Mouse (Mus musculus): ENCODE measurements around the gene Olfr739. TPM values are rescaled to one million over a fixed set of nuclear protein-coding genes. Genes with fewer than 3 reads are reported as not detected.

The Olfr739 gene
- not detected in 2 replicates for polyA plus RNA-seq (2014; fragmentation: Nextera tagmentation; extraction: Ambion mirVana)

GRCm38 (mm10) chr14:50418326-50418725 lies at the start of gene Olfr739:
Gene Olfr739 (plus strand): TSS chr14:50418626.
- 79% methylated on average over 2 of the region's 2 CpGs for WGBS
- DNase-seq (ENCODE audit: low spot score): no peak
- Histone ChIP-seq H3K27ac (no peak within 1 kb of the TSS), H3K27me3 (ENCODE audit: control insufficient read depth, insufficient read depth, low read length) (no peaks in the 10 kb centered on the region), H3K9ac (no peak within 1 kb of the TSS), H3K4me3 (replicated peaks; ENCODE audit: low read length) (no peak within 1 kb of the TSS), H3K4me1 (replicated peaks; ENCODE audit: control insufficient read depth, insufficient read depth, low read length) (no peaks in the 10 kb centered on the region), H3K36me3 (replicated peaks; ENCODE audit: control insufficient read depth, insufficient read depth) (no peaks in the 10 kb centered on the region), H3K9me3 (ENCODE audit: control insufficient read depth, low read length) (no peaks in the 10 kb centered on the region), H3K4me2 (replicated peaks) (no peak within 1 kb of the TSS)
- no peak for ATAC-seq (ENCODE audit: low FRiP score)

DNA sequence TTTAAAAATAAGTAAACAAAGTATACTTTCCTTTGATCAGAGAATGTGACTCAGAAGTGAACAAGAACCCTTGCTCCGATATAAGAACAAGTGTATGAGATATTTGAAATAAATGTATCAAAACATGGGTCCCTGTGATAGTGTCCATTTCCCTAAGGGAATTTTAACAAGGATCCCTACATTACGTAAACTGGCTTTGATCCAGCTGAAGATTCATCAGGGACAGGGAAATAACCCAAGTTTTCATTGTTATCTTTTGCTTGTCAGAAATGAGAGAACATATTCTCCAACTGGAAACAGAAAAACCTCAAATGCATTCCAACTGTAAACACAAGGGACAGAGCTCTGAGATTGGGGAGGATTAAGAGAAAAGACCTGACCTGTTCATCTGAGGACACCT lies 37.6 kb upstream of the Olfr739 start, which contains the start of gene Olfr736:
Gene Olfr736, plus strand, starts transcription at position 301 of the 400 bp plus-strand sequence.
- 88% methylated on average over 2 of the region's 2 CpGs for WGBS
- no peak for ATAC-seq (ENCODE audit: low FRiP score)

DNA sequence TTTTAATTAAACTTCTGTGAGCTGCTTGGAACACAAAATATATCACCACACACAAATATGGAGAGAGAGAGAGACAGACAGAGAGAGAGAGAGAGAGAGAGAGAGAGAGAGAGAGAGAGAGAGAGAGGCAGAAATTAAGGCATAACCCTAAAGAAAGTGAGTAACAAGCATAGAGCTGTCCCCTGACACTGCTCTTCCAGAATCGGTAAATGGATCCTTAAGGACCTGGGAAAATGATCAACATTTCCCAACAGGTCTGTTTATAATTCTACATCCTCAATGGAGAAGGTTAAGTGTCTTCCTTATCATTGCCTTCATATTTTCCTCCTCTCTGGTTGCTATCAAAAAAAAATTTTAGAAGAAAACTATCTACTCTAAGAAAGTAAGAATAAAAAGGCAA lies 11.2 kb upstream of the Olfr739 start, which contains the start of gene Olfr738:
Gene Olfr738, plus strand, starts transcription at position 301 of the 400 bp plus-strand sequence.
- Histone ChIP-seq H3K9ac (no peak within 1 kb of the TSS), H3K27me3 (ENCODE audit: control insufficient read depth, insufficient read depth, low read length) (no peaks in the 10 kb centered on the region), H3K4me3 (replicated peaks; ENCODE audit: low read length) (no peak within 1 kb of the TSS), H3K36me3 (replicated peaks; ENCODE audit: control insufficient read depth, insufficient read depth) (no peaks in the 10 kb centered on the region), H3K9me3 (ENCODE audit: control insufficient read depth, low read length) (no peaks in the 10 kb centered on the region), H3K27ac (no peak within 1 kb of the TSS), H3K4me1 (replicated peaks; ENCODE audit: control insufficient read depth, insufficient read depth, low read length) (no peaks in the 10 kb centered on the region), H3K4me2 (replicated peaks) (no peak within 1 kb of the TSS)
- ATAC-seq (ENCODE audit: low FRiP score) (no peak), DNase-seq (ENCODE audit: low spot score) (no peak)
- 81% methylated on average over 1 of the region's 1 CpGs for WGBS

More for the DNA sequence above, 37.6 kb upstream of the Olfr739 start, which contains the start of gene Olfr736:
- Histone ChIP-seq H3K27me3 (ENCODE audit: control insufficient read depth, insufficient read depth, low read length) (no peaks in the 10 kb centered on the region), H3K27ac (no peak within 1 kb of the TSS), H3K4me2 (replicated peaks) (no peak within 1 kb of the TSS), H3K4me1 (replicated peaks; ENCODE audit: control insufficient read depth, insufficient read depth, low read length) (no peaks in the 10 kb centered on the region), H3K4me3 (replicated peaks; ENCODE audit: low read length) (no peak within 1 kb of the TSS), H3K36me3 (replicated peaks; ENCODE audit: control insufficient read depth, insufficient read depth) (no peaks in the 10 kb centered on the region), H3K9me3 (ENCODE audit: control insufficient read depth, low read length) (peaks cover 2% of the 10 kb centered on the region; the same call in 1 of the 2 replicates), H3K9ac (no peak within 1 kb of the TSS)
- no peak for DNase-seq (ENCODE audit: low spot score)

DNA sequence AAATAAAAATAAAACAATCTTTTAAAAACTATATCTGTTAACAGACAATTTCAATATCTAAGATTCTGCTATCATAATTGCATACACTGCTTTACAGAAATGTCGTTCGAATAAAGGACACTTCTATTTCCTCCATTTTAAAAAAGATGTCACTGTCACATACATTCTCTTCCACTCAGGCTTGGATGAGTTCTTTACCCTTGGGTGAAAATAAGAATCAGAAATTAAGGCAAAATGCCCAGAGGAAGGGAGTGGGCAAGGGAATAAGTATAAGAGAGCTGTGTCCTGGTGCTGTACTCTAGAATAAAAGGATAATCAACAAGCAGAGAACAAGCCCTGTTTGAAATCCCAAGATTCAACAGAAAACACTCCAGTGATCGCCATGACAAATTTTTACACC lies 26.8 kb downstream of the Olfr739 start, which contains the start of gene Olfr740:
Gene Olfr740, plus strand, starts transcription at position 301 of the 400 bp plus-strand sequence.
- Histone ChIP-seq H3K4me1 (replicated peaks; ENCODE audit: control insufficient read depth, insufficient read depth, low read length) (no peaks in the 10 kb centered on the region), H3K27ac (no peak within 1 kb of the TSS), H3K4me2 (replicated peaks) (no peak within 1 kb of the TSS), H3K36me3 (replicated peaks; ENCODE audit: control insufficient read depth, insufficient read depth) (no peaks in the 10 kb centered on the region), H3K9ac (no peak within 1 kb of the TSS), H3K9me3 (ENCODE audit: control insufficient read depth, low read length) (no peaks in the 10 kb centered on the region), H3K27me3 (ENCODE audit: control insufficient read depth, insufficient read depth, low read length) (no peaks in the 10 kb centered on the region), H3K4me3 (replicated peaks; ENCODE audit: low read length) (no peak within 1 kb of the TSS)
- ATAC-seq (ENCODE audit: low FRiP score) (no peak), DNase-seq (ENCODE audit: low spot score) (no peak)
- 87% methylated on average over 3 of the region's 3 CpGs for WGBS

- Histone ChIP-seq H3K9ac (no peak within 1 kb of the TSS), H3K36me3 (replicated peaks; ENCODE audit: control insufficient read depth, insufficient read depth) (no peaks in the 10 kb centered on the region), H3K27ac (no peak within 1 kb of the TSS), H3K4me2 (replicated peaks) (no peak within 1 kb of the TSS), H3K4me1 (replicated peaks; ENCODE audit: control insufficient read depth, insufficient read depth, low read length) (no peaks in the 10 kb centered on the region), H3K9me3 (ENCODE audit: control insufficient read depth, low read length) (no peaks in the 10 kb centered on the region), H3K27me3 (ENCODE audit: control insufficient read depth, insufficient read depth, low read length) (no peaks in the 10 kb centered on the region), H3K4me3 (replicated peaks; ENCODE audit: low read length) (no peak within 1 kb of the TSS)
- WGBS: 79% methylated on average over 2 of the region's 2 CpGs
- no peak for DNase-seq (ENCODE audit: low spot score)
- no peak for ATAC-seq (ENCODE audit: low FRiP score)
Measured at GRCm38 (mm10) chr14:50472438-50472837, 54.0 kb downstream of the Olfr739 start, which contains the start of gene Olfr741. Gene Olfr741 (plus strand): TSS chr14:50472738.

Other genes with a start within 250 kb of the Olfr739 start
- not detected in 2 replicates for gene Olfr730, start 230.4 kb upstream of the Olfr739 start, polyA plus RNA-seq (2014; fragmentation: Nextera tagmentation; extraction: Ambion mirVana)
- not detected in 2 replicates for gene Olfr731, start 176.8 kb upstream of the Olfr739 start, polyA plus RNA-seq (2014; fragmentation: Nextera tagmentation; extraction: Ambion mirVana)
- gene Olfr732, start 134.4 kb upstream of the Olfr739 start, polyA plus RNA-seq (2014; fragmentation: Nextera tagmentation; extraction: Ambion mirVana): not detected in 2 replicates
- not detected in 2 replicates for gene Olfr733, start 117.1 kb upstream of the Olfr739 start, polyA plus RNA-seq (2014; fragmentation: Nextera tagmentation; extraction: Ambion mirVana)
- not detected in 2 replicates for gene Olfr734, start 91.9 kb upstream of the Olfr739 start, polyA plus RNA-seq (2014; fragmentation: Nextera tagmentation; extraction: Ambion mirVana)
- not detected in 2 replicates for gene Olfr735, start 69.8 kb upstream of the Olfr739 start, polyA plus RNA-seq (2014; fragmentation: Nextera tagmentation; extraction: Ambion mirVana)
- gene Tlr11, start 60.7 kb upstream of the Olfr739 start, polyA plus RNA-seq (2014; fragmentation: Nextera tagmentation; extraction: Ambion mirVana): not detected in 2 replicates
- not detected in 2 replicates for gene Olfr736, start 37.5 kb upstream of the Olfr739 start, polyA plus RNA-seq (2014; fragmentation: Nextera tagmentation; extraction: Ambion mirVana)
- gene Olfr738, start 11.1 kb upstream of the Olfr739 start, polyA plus RNA-seq (2014; fragmentation: Nextera tagmentation; extraction: Ambion mirVana): not detected in 2 replicates
- not detected in 2 replicates for gene Olfr740, start 26.9 kb downstream of the Olfr739 start, polyA plus RNA-seq (2014; fragmentation: Nextera tagmentation; extraction: Ambion mirVana)
- not detected in 2 replicates for gene Olfr741, start 54.1 kb downstream of the Olfr739 start, polyA plus RNA-seq (2014; fragmentation: Nextera tagmentation; extraction: Ambion mirVana)
- not detected in 2 replicates for gene Olfr742, start 85.0 kb downstream of the Olfr739 start, polyA plus RNA-seq (2014; fragmentation: Nextera tagmentation; extraction: Ambion mirVana)
- not detected in 2 replicates for gene Olfr743, start 103.2 kb downstream of the Olfr739 start, polyA plus RNA-seq (2014; fragmentation: Nextera tagmentation; extraction: Ambion mirVana)
- gene Olfr744, start 196.3 kb downstream of the Olfr739 start, polyA plus RNA-seq (2014; fragmentation: Nextera tagmentation; extraction: Ambion mirVana): not detected in 2 replicates
- not detected in 2 replicates for gene Olfr745, start 220.8 kb downstream of the Olfr739 start, polyA plus RNA-seq (2014; fragmentation: Nextera tagmentation; extraction: Ambion mirVana)
- gene Olfr746, start 228.5 kb downstream of the Olfr739 start, polyA plus RNA-seq (2014; fragmentation: Nextera tagmentation; extraction: Ambion mirVana): not detected in 2 replicates

All from hindbrain, embryonic 14.5 days (tissue).